Mouse (Mus musculus): ENCODE results near the gene Slc16a7.

DNA sequence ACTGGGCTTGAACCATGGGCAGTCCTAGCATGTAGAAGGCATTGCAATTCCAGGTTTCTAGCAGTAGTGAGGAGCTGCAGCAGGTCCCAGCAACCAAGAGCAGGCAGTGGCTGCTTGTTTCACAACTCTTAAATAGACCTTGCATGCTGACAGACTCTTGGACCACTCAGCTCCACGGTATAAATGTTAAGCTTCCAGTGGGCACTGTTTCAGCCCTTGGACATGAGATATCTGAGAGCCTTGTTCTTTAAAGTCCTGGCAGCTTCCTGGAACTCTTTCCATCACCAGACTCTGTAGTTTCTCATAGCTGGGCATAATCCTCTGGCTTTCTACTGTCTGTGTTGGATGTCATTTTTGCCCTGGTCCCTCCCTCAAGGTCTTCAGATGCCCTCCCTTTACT is 43.7 kb downstream of the Slc16a7 start:
- TF ChIP-seq CTCF (IDR thresholded peaks at IDR 0.05; ENCODE audit: borderline replicate concordance, insufficient read depth, low read depth, low read length) (no peak), POLR2A (IDR thresholded peaks at IDR 0.05; ENCODE audit: borderline replicate concordance, insufficient read depth, low read length) (no peak)
